Mouse (Mus musculus): ENCODE measurements around the gene Abcb1a. TPM values are rescaled to one million over a fixed set of nuclear protein-coding genes. Genes with fewer than 3 reads are reported as not detected.

Gene Abcb1a
- total RNA-seq (2021): 1 to 10 TPM in 1 of 2 experiments, under 1 TPM in 1; 0.83 to 1.2 TPM
- long read RNA-seq, experiment 1, partial matches to known transcripts: 2 of 3 reads
- long read RNA-seq, experiment 1, other reads (novel, unspliced or antisense): 1 of 3 reads
- long read RNA-seq, experiment 2, partial matches to known transcripts: 1 of 1 reads
- long read RNA-seq, experiment 2, other reads (novel, unspliced or antisense): 0 of 1 reads

DNA sequence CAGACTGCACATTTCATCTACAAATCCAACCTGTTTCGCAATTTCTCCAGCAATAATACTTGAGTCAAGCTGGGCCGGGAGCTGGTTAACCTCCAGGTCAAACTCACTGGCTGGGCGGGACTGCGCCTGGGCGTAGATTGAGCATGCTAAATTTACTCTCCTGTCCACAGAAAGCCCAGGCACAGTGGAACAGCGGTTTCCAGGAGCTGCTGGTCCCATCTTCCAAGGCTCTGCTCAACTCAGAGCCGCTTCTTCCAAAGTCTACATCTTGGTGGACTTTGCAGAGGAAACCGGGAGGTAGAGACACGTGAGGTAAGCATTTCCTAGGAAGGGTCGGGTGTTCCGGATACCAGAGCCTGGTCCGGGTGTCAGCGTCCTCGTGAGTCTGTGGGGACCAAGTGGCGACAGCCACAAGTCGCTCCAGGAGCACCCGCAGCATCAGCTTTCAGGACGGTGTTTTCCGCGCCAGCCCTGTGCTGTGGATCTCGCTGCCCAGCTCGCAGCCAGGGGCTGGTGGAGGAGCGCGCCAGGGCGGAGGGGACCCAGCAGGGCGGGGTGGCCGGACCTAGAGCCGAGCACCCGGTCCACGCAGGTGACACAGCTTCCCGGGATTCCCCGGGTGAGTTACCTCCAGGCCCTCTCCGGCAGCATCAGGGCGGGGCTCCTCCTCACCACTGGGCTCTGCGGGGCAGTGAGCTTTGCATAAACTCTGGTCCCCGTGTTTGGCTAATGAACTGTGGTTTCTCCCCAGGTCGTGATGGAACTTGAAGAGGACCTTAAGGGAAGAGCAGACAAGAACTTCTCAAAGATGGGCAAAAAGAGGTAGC, at the start of gene Abcb1a:
Abcb1a (plus strand) TSS at position 167 of the 827 bp plus-strand sequence.
- DNase-seq (ENCODE audit: low spot score in 2 of 2): peak; percentile 15 to 17

GRCm38 (mm10) chr5:8622071-8622595, 37.7 kb upstream of the Abcb1a start:
- DNase-seq (ENCODE audit: low spot score in 2 of 2): peak in 1 of 2 experiments; percentile 26

DNA sequence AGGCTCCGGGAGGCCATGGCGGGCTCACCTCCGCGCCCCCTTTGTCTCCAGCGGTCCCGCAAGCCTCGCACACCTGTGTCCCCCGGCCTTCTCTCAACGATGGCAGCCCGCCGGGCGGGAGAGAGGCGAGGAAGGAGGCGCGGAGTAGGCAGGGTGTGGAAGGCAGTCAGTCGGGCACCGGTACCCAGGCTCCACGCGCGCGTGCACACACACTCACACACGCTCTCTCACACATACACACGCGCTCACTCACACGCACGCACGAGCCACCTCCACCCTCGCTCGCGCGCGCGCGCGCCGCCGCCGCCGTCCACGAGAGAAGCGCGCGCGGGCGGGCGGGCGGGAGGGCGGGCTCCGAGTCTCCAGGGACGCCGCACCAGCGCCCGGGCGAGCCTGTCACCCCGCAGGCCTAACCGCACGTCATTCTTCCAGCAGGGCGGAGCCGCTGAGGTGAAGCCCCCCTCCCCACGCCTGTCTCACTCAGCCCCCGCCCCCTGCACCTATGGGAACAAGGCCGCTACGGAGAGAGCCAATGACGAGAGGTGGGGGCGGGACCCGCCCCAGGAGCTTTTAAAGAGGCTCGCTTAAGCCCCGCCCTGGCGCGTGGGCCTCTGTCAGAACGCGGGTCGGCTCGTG, 37.2 kb upstream of the Abcb1a start, which contains the start of gene Rundc3b:
Rundc3b (minus strand) TSS at position 357 of the 636 bp plus-strand sequence.
- DNase-seq (ENCODE audit: low spot score in 2 of 2): peak; percentile 55 to 78

DNA sequence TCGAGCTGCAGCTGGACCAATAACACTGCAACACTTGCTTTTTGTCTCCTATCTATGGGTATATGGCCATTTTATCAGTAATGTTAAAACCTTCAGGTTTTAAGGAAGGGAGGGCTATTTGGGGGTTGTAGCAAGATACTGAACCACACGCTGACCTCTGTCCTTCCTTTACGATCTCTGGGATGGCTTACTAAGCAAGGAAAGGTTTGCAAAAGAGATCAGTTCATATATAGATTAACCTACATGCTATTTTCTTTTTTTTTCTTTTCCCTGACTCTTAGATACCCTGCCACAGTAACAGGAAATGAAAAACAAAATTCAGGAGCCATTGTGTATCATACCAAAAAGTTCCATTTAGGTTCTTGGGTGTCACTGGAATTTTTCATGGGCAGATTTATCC, 27.0 kb upstream of the Abcb1a start:
- no peak for DNase-seq (ENCODE audit: low spot score in 2 of 2)

DNA sequence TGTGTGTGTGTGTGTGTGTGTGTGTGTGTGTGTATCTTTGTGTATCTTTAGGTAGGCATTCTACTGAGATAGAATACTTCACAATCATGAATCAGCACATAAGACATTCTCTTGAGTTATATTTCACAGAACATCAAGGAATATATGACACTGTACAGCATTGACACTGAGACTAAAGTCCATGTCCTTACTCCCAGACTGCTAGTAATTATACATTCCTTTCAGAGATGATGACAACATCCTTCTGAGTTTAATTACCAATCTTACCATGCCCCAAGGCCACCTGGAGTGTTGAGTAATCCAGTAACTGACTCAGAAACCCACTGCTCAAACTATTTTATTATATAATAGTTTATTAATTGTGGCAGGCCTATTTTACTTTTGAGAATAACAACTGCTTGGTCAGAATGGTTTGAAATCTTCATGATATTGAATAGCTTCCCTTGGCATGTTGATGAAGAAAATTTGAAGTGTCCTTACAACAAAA, 25.3 kb upstream of the Abcb1a start:
- no peak for DNase-seq (ENCODE audit: low spot score in 2 of 2)

DNA sequence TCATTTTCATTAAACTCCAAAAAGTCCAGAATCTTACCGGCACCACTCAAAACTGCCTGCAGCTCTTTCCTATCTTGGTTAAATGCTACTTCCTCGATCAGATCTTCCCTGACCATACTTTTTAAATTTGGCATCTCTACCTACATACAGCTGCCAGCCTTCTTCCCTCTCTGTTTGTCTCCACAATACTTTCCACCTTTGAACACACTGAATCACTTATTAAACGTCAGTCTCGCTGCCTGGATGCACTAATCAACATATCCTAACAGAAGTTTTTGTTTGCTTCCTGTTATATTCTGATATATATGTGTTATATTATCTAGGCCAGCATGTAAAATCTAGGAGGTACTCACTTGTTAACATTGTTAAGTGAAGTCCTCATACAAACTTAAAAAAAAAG, 11.6 kb upstream of the Abcb1a start:
- no peak for DNase-seq (ENCODE audit: low spot score in 2 of 2)

- DNase-seq (ENCODE audit: low spot score in 2 of 2): no peak
Observed at GRCm38 (mm10) chr5:8648774-8649173, 11.1 kb upstream of the Abcb1a start.

GRCm38 (mm10) chr5:8652085-8652484, 7.8 kb upstream of the Abcb1a start:
- DNase-seq (ENCODE audit: low spot score in 2 of 2): no peak

- no peak for DNase-seq (ENCODE audit: low spot score in 2 of 2)
Observed at GRCm38 (mm10) chr5:8660738-8661151, 868 bp downstream of the Abcb1a start.

DNA sequence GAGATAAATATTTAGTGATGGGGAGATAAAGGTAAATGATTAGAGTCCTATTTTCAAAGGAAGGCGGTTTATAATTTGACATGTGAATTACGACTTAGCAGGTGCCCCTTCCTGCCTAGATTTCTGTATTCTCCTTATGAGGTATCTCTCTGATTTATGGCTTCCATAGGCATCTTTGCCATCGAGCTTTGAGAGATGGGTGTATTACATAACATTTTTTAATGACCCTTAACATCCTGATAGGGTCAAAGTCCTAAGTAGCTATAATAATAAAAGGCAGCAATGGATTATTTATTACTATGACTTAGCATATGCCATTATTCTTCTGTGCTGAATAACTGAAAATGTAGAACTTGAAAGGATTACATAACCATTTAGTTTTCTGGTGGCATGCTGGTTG, 4.8 kb downstream of the Abcb1a start:
- DNase-seq (ENCODE audit: low spot score in 2 of 2): no peak

DNA sequence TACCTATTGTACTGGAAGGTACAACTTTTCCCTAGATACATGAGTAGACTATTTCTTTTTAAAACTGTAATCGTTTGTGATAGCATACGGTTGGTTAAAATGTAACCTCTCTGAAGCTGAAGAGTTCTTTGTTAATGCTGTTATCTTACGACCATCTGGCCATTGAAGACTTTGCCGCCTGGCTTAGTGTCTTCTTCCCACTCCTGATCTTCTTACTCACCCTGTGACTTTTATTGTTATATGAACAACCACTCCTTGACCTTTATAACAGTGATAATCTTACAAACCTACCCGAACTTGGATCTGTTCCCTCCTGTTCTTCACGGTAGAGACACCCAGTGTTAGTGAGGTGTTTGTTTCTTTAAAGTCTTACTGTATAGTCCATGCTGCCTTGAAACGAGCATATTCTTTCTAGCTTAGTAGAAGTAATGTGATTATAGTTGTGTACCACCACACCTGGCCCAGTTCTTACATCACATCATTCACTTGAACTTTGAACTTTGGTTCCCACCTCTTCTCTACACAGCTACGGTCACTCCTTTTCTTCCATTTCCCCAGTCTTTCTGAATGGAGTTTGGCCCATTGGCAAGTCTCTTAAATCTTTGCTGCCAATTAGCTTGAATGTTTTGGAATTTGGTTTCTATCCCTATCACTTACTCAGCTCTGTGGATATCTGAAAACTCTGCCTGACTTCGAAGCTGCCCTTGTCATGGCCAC, 8.0 kb downstream of the Abcb1a start:
- DNase-seq (ENCODE audit: low spot score in 2 of 2): no peak

- no peak for DNase-seq (ENCODE audit: low spot score in 2 of 2)
Observed at GRCm38 (mm10) chr5:8669606-8670005, 9.7 kb downstream of the Abcb1a start.

GRCm38 (mm10) chr5:8675262-8675951, 15.5 kb downstream of the Abcb1a start:
- DNase-seq (ENCODE audit: low spot score in 2 of 2): no peak

- no peak for DNase-seq (ENCODE audit: low spot score in 2 of 2)
Observed at GRCm38 (mm10) chr5:8675952-8676262, 16.0 kb downstream of the Abcb1a start.

DNA sequence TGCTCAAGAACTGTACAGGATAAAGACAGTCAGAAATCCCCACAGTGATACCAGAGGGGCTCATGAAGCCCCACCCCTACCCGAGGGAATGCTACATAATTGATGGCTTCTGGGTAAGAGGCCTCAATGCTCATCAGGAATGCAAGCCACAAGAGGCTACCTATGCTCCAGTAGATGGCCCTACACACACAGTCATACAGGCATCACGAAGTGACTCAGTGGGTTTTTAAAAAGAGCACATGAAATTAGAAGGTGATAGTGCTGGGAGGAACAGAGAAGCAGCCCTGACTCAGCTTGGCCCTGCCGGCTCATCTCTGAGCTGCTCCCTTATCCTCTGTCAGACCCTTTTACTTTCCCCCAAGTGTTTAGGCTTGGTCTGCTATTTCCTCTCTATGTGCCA, 21.3 kb downstream of the Abcb1a start:
- no peak for DNase-seq (ENCODE audit: low spot score in 2 of 2)

GRCm38 (mm10) chr5:8683686-8684085, 23.8 kb downstream of the Abcb1a start:
- no peak for DNase-seq (ENCODE audit: low spot score in 2 of 2)

- no peak for DNase-seq (ENCODE audit: low spot score in 2 of 2)
Observed at GRCm38 (mm10) chr5:8686071-8686470, 26.2 kb downstream of the Abcb1a start.

GRCm38 (mm10) chr5:8687550-8687949, 27.7 kb downstream of the Abcb1a start:
- DNase-seq (ENCODE audit: low spot score in 2 of 2): no peak

DNA sequence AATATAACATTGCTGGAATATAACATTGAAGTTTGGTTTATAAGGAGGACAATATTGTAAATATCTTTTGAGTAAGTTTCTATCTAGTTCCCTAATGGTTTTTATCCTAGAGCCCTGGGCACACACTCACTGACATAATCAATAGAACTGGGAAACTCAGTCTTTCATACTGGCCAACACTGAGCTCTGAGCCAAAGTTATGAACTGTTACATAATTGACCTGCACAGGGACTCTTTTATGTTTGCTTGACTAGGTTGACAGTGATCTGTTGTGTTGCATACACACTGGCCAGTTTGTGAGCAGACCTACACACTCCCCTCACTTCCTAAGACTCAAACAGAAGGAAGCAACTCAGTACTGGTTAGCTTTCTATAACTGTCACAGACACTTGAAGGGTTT, 56.2 kb downstream of the Abcb1a start:
- DNase-seq (ENCODE audit: low spot score in 2 of 2): no peak

- DNase-seq (ENCODE audit: low spot score in 2 of 2): no peak
Observed at GRCm38 (mm10) chr5:8719556-8719955, 59.7 kb downstream of the Abcb1a start.

- no peak for DNase-seq (ENCODE audit: low spot score in 2 of 2)
Observed at GRCm38 (mm10) chr5:8722224-8722623, 62.3 kb downstream of the Abcb1a start.
